Mouse (Mus musculus): ENCODE measurements around the gene Foxp4. TPM values are rescaled to one million over a fixed set of nuclear protein-coding genes. Genes with fewer than 3 reads are reported as not detected.

Gene Foxp4
- total RNA-seq, 1 experiment from 2014 or later, result 3.7 TPM

GRCm38 (mm10) chr17:47937926-47938600, 13.6 kb upstream of the Foxp4 start:
- no peak for ATAC-seq (replicated peaks; ENCODE audit: low read depth, poor library complexity, severe bottlenecking)

- ATAC-seq (replicated peaks; ENCODE audit: low read depth, poor library complexity, severe bottlenecking), result no peak
These were observed 12.1 kb upstream of the Foxp4 start for GRCm38 (mm10) chr17:47936591-47936990.

- no peak for ATAC-seq (replicated peaks; ENCODE audit: low read depth, poor library complexity, severe bottlenecking)
These were observed 5.0 kb upstream of the Foxp4 start for GRCm38 (mm10) chr17:47929431-47929830.

GRCm38 (mm10) chr17:47925988-47926387, 1.5 kb upstream of the Foxp4 start:
- ATAC-seq (replicated peaks; ENCODE audit: low read depth, poor library complexity, severe bottlenecking), result no peak

GRCm38 (mm10) chr17:47925340-47925926, 988 bp upstream of the Foxp4 start:
- ATAC-seq (replicated peaks; ENCODE audit: low read depth, poor library complexity, severe bottlenecking), result no peak

GRCm38 (mm10) chr17:47923678-47924382, 615 bp downstream of the Foxp4 start:
- ATAC-seq (replicated peaks; ENCODE audit: low read depth, poor library complexity, severe bottlenecking), result no peak

- no peak for ATAC-seq (replicated peaks; ENCODE audit: low read depth, poor library complexity, severe bottlenecking)
These were observed 1.3 kb downstream of the Foxp4 start for GRCm38 (mm10) chr17:47923011-47923677.

- no peak for ATAC-seq (replicated peaks; ENCODE audit: low read depth, poor library complexity, severe bottlenecking)
These were observed 1.9 kb downstream of the Foxp4 start for GRCm38 (mm10) chr17:47922579-47922978.

- 0 out of 2 replicates have a peak, but pooled peaks have one; percentile 12 for ATAC-seq (replicated peaks; ENCODE audit: low read depth, poor library complexity, severe bottlenecking)
These were observed 2.3 kb downstream of the Foxp4 start for GRCm38 (mm10) chr17:47922116-47922515.

- ATAC-seq (replicated peaks; ENCODE audit: low read depth, poor library complexity, severe bottlenecking), result no peak
These were observed 3.2 kb downstream of the Foxp4 start for GRCm38 (mm10) chr17:47921136-47921665.

- no peak for ATAC-seq (replicated peaks; ENCODE audit: low read depth, poor library complexity, severe bottlenecking)
These were observed 4.6 kb downstream of the Foxp4 start for GRCm38 (mm10) chr17:47919826-47920225.

GRCm38 (mm10) chr17:47917907-47918306, 6.5 kb downstream of the Foxp4 start:
- no peak for ATAC-seq (replicated peaks; ENCODE audit: low read depth, poor library complexity, severe bottlenecking)

- no peak for ATAC-seq (replicated peaks; ENCODE audit: low read depth, poor library complexity, severe bottlenecking)
These were observed 7.2 kb downstream of the Foxp4 start for GRCm38 (mm10) chr17:47917212-47917611.

GRCm38 (mm10) chr17:47914676-47915219, 9.7 kb downstream of the Foxp4 start:
- no peak for ATAC-seq (replicated peaks; ENCODE audit: low read depth, poor library complexity, severe bottlenecking)

- peak; percentile 83 for ATAC-seq (replicated peaks; ENCODE audit: low read depth, poor library complexity, severe bottlenecking)
These were observed 15.1 kb downstream of the Foxp4 start for GRCm38 (mm10) chr17:47909091-47910001.

GRCm38 (mm10) chr17:47908079-47908478, 16.4 kb downstream of the Foxp4 start:
- ATAC-seq (replicated peaks; ENCODE audit: low read depth, poor library complexity, severe bottlenecking), result no peak

- ATAC-seq (replicated peaks; ENCODE audit: low read depth, poor library complexity, severe bottlenecking), result no peak
These were observed 17.0 kb downstream of the Foxp4 start for GRCm38 (mm10) chr17:47907366-47907920.

- no peak for ATAC-seq (replicated peaks; ENCODE audit: low read depth, poor library complexity, severe bottlenecking)
These were observed 20.4 kb downstream of the Foxp4 start for GRCm38 (mm10) chr17:47903846-47904680.

Measured in common myeloid progenitor, adult 5-6 weeks (primary cell).